Mouse (Mus musculus) CD4-positive, CD25-positive, alpha-beta regulatory T cell, adult 2 months (primary cell): ENCODE results near the gene Sbf2.
"Not testable (repeated sequence)": the region's sequence is repeated elsewhere in the genome, so short reads cannot be mapped to it uniquely, and the experiment has no call there.

Experiments
- DNase-seq: peaks from one replicate; pipeline ENCODE4 v3.0.0-alpha.2; 2012; ENCODE audit warnings: low read depth, low spot score

Sbf2 gene

GRCm38 (mm10) chr7:110629892-110630666 lies 15.4 kb upstream of the Sbf2 start:
- DNase-seq: peak; percentile 93

GRCm38 (mm10) chr7:110628611-110629354 lies 14.1 kb upstream of the Sbf2 start:
- DNase-seq: peak; percentile 26

GRCm38 (mm10) chr7:110628273-110628600 lies 13.5 kb upstream of the Sbf2 start:
- DNase-seq: peak; percentile 20

- peak; percentile 80 for DNase-seq
Observed at GRCm38 (mm10) chr7:110627486-110628272, 13.0 kb upstream of the Sbf2 start, which contains the start of gene Adm. TSS of gene Adm (plus strand) at chr7:110627661.

GRCm38 (mm10) chr7:110627099-110627482 lies 12.4 kb upstream of the Sbf2 start:
- peak; percentile 53 for DNase-seq

GRCm38 (mm10) chr7:110626186-110627098 lies 11.7 kb upstream of the Sbf2 start:
- DNase-seq: peak; percentile 21

GRCm38 (mm10) chr7:110625489-110625888 lies 10.8 kb upstream of the Sbf2 start:
- DNase-seq: peak; percentile 18

GRCm38 (mm10) chr7:110624961-110625360 lies 10.2 kb upstream of the Sbf2 start:
- peak; percentile 64 for DNase-seq

- DNase-seq: no peak
Observed at GRCm38 (mm10) chr7:110624067-110624466, 9.3 kb upstream of the Sbf2 start.

- DNase-seq: peak; percentile 19
Observed at GRCm38 (mm10) chr7:110619086-110619611, 4.4 kb upstream of the Sbf2 start.

GRCm38 (mm10) chr7:110615792-110616191 lies 1.1 kb upstream of the Sbf2 start:
- no peak for DNase-seq

- DNase-seq: peak; percentile 26
Observed at GRCm38 (mm10) chr7:110615151-110615631, 469 bp upstream of the Sbf2 start.

GRCm38 (mm10) chr7:110613381-110614132 lies 1.2 kb downstream of the Sbf2 start:
- DNase-seq: peak; percentile 34

GRCm38 (mm10) chr7:110606906-110607305 lies 7.8 kb downstream of the Sbf2 start:
- DNase-seq: no peak

GRCm38 (mm10) chr7:110605476-110605875 lies 9.2 kb downstream of the Sbf2 start:
- DNase-seq: no peak

GRCm38 (mm10) chr7:110597141-110597540 lies 17.6 kb downstream of the Sbf2 start:
- no peak for DNase-seq

GRCm38 (mm10) chr7:110593991-110594390 lies 20.7 kb downstream of the Sbf2 start:
- DNase-seq: not testable (repeated sequence)

- no peak for DNase-seq
Observed at GRCm38 (mm10) chr7:110587721-110588120, 27.0 kb downstream of the Sbf2 start.

GRCm38 (mm10) chr7:110585250-110585649 lies 29.5 kb downstream of the Sbf2 start:
- no peak for DNase-seq

GRCm38 (mm10) chr7:110584159-110584558 lies 30.6 kb downstream of the Sbf2 start:
- no peak for DNase-seq
